Mouse (Mus musculus): ENCODE results near the gene Gipr.

GRCm38 (mm10) chr7:19176516-19176947, 10.6 kb upstream of the Gipr start:
- TF ChIP-seq POLR2A (IDR thresholded peaks at IDR 0.05; ENCODE audit: borderline replicate concordance, control insufficient read depth, low read depth, low read length) (no peak), CTCF (IDR thresholded peaks at IDR 0.05; ENCODE audit: control insufficient read depth, insufficient read depth, low read length) (no peak)

Data from bone marrow, adult 2 months (tissue).